Comparison of ENCODE assay signal across 12 mouse cellular contexts in the genomic region with DNA sequence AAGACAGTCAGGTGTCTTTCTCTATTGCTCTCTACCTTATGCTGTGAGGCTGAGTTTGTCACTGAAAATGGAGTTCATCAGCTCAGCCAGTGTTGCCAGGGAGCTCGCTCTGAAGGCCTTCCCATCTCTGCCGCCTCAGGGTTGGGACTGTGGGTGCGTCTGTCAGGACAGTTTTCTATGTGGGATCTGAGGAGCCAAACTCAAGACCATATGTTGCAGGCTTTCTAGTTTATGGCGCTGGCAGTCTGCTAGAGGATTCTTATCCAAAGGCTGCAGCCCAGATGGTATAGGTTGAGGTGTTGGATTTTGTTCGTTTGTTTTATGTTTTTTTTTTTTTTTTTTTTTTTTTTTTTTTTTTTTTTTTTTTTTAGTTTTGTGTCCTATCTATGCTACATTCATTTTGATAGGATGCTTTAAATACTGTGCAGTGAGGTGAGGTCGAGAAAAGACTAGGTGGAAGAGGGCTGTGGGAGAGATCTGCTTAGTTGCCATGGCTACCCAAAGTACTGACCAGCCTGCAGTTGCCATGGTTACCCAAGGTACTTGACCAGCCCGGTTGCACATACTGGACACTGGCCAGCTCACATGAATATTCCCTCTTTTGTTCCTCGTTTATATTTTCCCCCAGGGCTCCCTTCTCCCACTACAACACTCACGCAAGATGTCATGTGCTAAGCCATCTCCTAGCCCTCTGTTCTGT.
DNase-seq lines count a peak whose midpoint lies in the region; ATAC-seq lines count a peak whose summit lies in the region.
"Had no signal": no experiment of that assay in that cellular context is flagged by ENCODE, and none has a peak within 500 bp of the region (broad histone marks: within the 10 kb centered on the region; RNA-seq: fewer than 3 reads in every experiment).

No protein-coding gene starts in this region.

- H3K4me1 ChIP-seq in neural tube, embryonic 11.5 days (ENCODE audit: control insufficient read depth, insufficient read depth, low read length): no peaks in the 10 kb centered on the region; the same call in 1 of the 2 replicates
- peaks cover 16% of the 10 kb centered on the region for H3K4me1 ChIP-seq in forebrain, embryonic 15.5 days

- no peak overlapping the region for H3K4me3 ChIP-seq in neural tube, embryonic 11.5 days (ENCODE audit: low read depth, low read length)
- no peak overlapping the region for H3K4me3 ChIP-seq in forebrain, embryonic 15.5 days
- H3K4me3 ChIP-seq: gastrocnemius, adult 2 months; limb, embryonic 15.5 days had no signal

- intact Hi-C loops in left cerebral cortex, postnatal 4 days (cut with DNase I): loop anchor here (10.0 kb wide), 1 partner anchor 636 kb away; no protein-coding TSS in a partner anchor

- no peak overlapping the region for H3K4me2 ChIP-seq in neural tube, embryonic 11.5 days (ENCODE audit: low read depth)
- H3K4me2 ChIP-seq in forebrain, embryonic 15.5 days (replicated peaks): no peak overlapping the region
- H3K4me2 ChIP-seq: limb, embryonic 15.5 days had no signal

- no peaks in the 10 kb centered on the region for H3K27me3 ChIP-seq in neural tube, embryonic 11.5 days (ENCODE audit: control insufficient read depth, insufficient read depth, low read length)
- no peaks in the 10 kb centered on the region for H3K27me3 ChIP-seq in forebrain, embryonic 15.5 days
- H3K27me3 ChIP-seq: limb, embryonic 15.5 days had no signal

- 0 out of 2 replicates have a peak, but pooled peaks have one; percentile 50 for ATAC-seq in neural tube, embryonic 11.5 days (ENCODE audit: insufficient read depth, low FRiP score, low TSS enrichment)
- peak; percentile 67 for ATAC-seq in forebrain, embryonic 15.5 days (replicated peaks)

- DNase-seq in neural tube, embryonic 11.5 days (ENCODE audit: low spot score): no peak
- DNase-seq in neural tube, embryonic 10.5 days (ENCODE audit: extremely low spot score, low spot score): no peak
- peak; percentile 66 for DNase-seq in left cerebral cortex, postnatal 4 days
- DNase-seq in right cerebral cortex, postnatal 25 days: peak; percentile 24
- no peak for DNase-seq in kidney, adult 9 months
- DNase-seq in heart, adult 8-10 months (ENCODE audit: low spot score): no peak
- DNase-seq in cerebellum, postnatal 36 days: no peak
- DNase-seq: gastrocnemius, adult 2 months; heart, postnatal 14 days; thymus, postnatal 25 days had no signal

- 63% methylated on average over 9 of the region's 9 CpGs for WGBS in neural tube, embryonic 11.5 days
- WGBS in forebrain, embryonic 15.5 days: 28% methylated on average over 9 of the region's 9 CpGs

- no peak overlapping the region for H3K9ac ChIP-seq in neural tube, embryonic 11.5 days (ENCODE audit: low read length)
- no peak overlapping the region for H3K9ac ChIP-seq in forebrain, embryonic 15.5 days (replicated peaks)
- H3K9ac ChIP-seq: limb, embryonic 15.5 days had no signal

- H3K27ac ChIP-seq in neural tube, embryonic 11.5 days (ENCODE audit: low read depth, low read length): no peak overlapping the region
- H3K27ac ChIP-seq in forebrain, embryonic 15.5 days (replicated peaks): peak overlapping the region; percentile 28
- H3K27ac ChIP-seq: gastrocnemius, adult 2 months; limb, embryonic 15.5 days had no signal

- no peaks in the 10 kb centered on the region for H3K9me3 ChIP-seq in neural tube, embryonic 11.5 days (ENCODE audit: control insufficient read depth, low read length)
- no peaks in the 10 kb centered on the region for H3K9me3 ChIP-seq in forebrain, embryonic 15.5 days
- H3K9me3 ChIP-seq: limb, embryonic 15.5 days had no signal

- no peaks in the 10 kb centered on the region for H3K36me3 ChIP-seq in neural tube, embryonic 11.5 days (ENCODE audit: control insufficient read depth, insufficient read depth, low read length)
- H3K36me3 ChIP-seq in forebrain, embryonic 15.5 days: no peaks in the 10 kb centered on the region
- H3K36me3 ChIP-seq: limb, embryonic 15.5 days had no signal

Comparison
In these comparisons a context has a peak if more than half of its experiments do, and no peak if none do; other contexts are left out.
1. DNase-seq: peak in left cerebral cortex, postnatal 4 days (single experiment) and right cerebral cortex, postnatal 25 days (single experiment); none in neural tube, embryonic 11.5 days (single experiment), neural tube, embryonic 10.5 days (single experiment), kidney, adult 9 months (single experiment), heart, adult 8-10 months (single experiment) and cerebellum, postnatal 36 days (0 of 2).